ENCODE assay signal across 22 mouse cellular contexts in genomic region chr4:148238218-148238617, GRCm38 (mm10). TPM values are rescaled to one million over a fixed set of nuclear protein-coding genes. Genes with fewer than 3 reads are reported as not detected.
DNase-seq lines count a peak whose midpoint lies in the region; ATAC-seq and TF ChIP-seq lines count a peak whose summit lies in the region.
"Had no signal": no experiment of that assay in that cellular context is flagged by ENCODE, and none has a peak within 500 bp of the region (broad histone marks: within the 10 kb centered on the region; RNA-seq: fewer than 3 reads in every experiment).

No protein-coding gene starts in this region.

- H3K36me3 ChIP-seq in forebrain, embryonic 13.5 days (ENCODE audit: poor library complexity, severe bottlenecking), result peaks cover 19% of the 10 kb centered on the region
- no peaks in the 10 kb centered on the region for H3K36me3 ChIP-seq in forebrain, embryonic 10.5 days (replicated peaks)
- H3K36me3 ChIP-seq in kidney, postnatal 0 days (ENCODE audit: insufficient read depth, low read length), result no peaks in the 10 kb centered on the region
- H3K36me3 ChIP-seq in hindbrain, postnatal 0 days (ENCODE audit: insufficient read depth, low read length), result peaks cover 2% of the 10 kb centered on the region; the same call in 1 of the 2 replicates
- peaks cover 15% of the 10 kb centered on the region for H3K36me3 ChIP-seq in midbrain, embryonic 16.5 days (ENCODE audit: control insufficient read depth, insufficient read depth, low read length)
- H3K36me3 ChIP-seq: embryonic facial prominence, embryonic 15.5 days; G1E; heart, embryonic 13.5 days; limb, embryonic 15.5 days had no signal

- H3K27ac ChIP-seq in forebrain, embryonic 13.5 days, result no peak overlapping the region
- H3K27ac ChIP-seq in forebrain, embryonic 10.5 days, result no peak overlapping the region
- H3K27ac ChIP-seq in kidney, postnatal 0 days, result no peak overlapping the region
- H3K27ac ChIP-seq in hindbrain, postnatal 0 days, result peak overlapping the region; percentile 12; the same call in 1 of the 2 replicates
- no peak overlapping the region for H3K27ac ChIP-seq in midbrain, embryonic 16.5 days (ENCODE audit: low read length)
- H3K27ac ChIP-seq: embryonic facial prominence, embryonic 15.5 days; heart, embryonic 13.5 days; limb, embryonic 15.5 days had no signal

- ATAC-seq in forebrain, embryonic 13.5 days, result no peak
- no peak for ATAC-seq in kidney, postnatal 0 days (replicated peaks; ENCODE audit: low FRiP score, low read depth)
- peak; percentile 24; the same call in 1 of the 2 replicates for ATAC-seq in hindbrain, postnatal 0 days
- peak; percentile 18; the same call in 1 of the 2 replicates for ATAC-seq in midbrain, embryonic 16.5 days

- 18% methylated on average over 9 of the region's 9 CpGs for WGBS in forebrain, embryonic 13.5 days
- WGBS in forebrain, embryonic 10.5 days, result 42% methylated on average over 9 of the region's 9 CpGs
- 39% methylated on average over 9 of the region's 9 CpGs for WGBS in kidney, postnatal 0 days
- 24% methylated on average over 9 of the region's 9 CpGs for WGBS in hindbrain, postnatal 0 days
- WGBS in midbrain, embryonic 16.5 days, result 21% methylated on average over 9 of the region's 9 CpGs

- intact Hi-C loops in left cerebral cortex, postnatal 36 days (cut with DNase I), result no loop called here

- no peak for DNase-seq in forebrain, embryonic 10.5 days (ENCODE audit: extremely low spot score, low spot score)
- peak; percentile 8 for DNase-seq in kidney, postnatal 0 days (ENCODE audit: low spot score)
- no peak for DNase-seq in kidney, adult 8-10 months
- DNase-seq in hindbrain, postnatal 0 days (ENCODE audit: low spot score), result peak; percentile 20
- DNase-seq in T-cell, adult 2 months (ENCODE audit: low spot score), result no peak
- DNase-seq in left cerebral cortex, postnatal 36 days (ENCODE audit: low spot score in 2 of 2), result no peak
- DNase-seq: adrenal gland, postnatal 36 days; cerebellum, adult 18-20 months; cerebellum, postnatal 25 days; kidney, adult 9 months; lung, postnatal 10 days; right cerebral cortex, adult 18-20 months; thymus, postnatal 25 days had no signal

- TF ChIP-seq CTCF in kidney, postnatal 0 days (IDR thresholded peaks at IDR 0.05; ENCODE audit: low read depth), result no peak
- no peak for TF ChIP-seq CTCF in hindbrain, postnatal 0 days (IDR thresholded peaks at IDR 0.05; ENCODE audit: low read depth)

- H3K4me1 ChIP-seq in forebrain, embryonic 13.5 days, result peaks cover 37% of the 10 kb centered on the region
- H3K4me1 ChIP-seq in forebrain, embryonic 10.5 days, result peaks cover 32% of the 10 kb centered on the region
- no peaks in the 10 kb centered on the region for H3K4me1 ChIP-seq in kidney, postnatal 0 days (replicated peaks; ENCODE audit: insufficient read depth, low read length)
- H3K4me1 ChIP-seq in hindbrain, postnatal 0 days (ENCODE audit: insufficient read depth, low read length), result peaks cover 6% of the 10 kb centered on the region; the same call in 1 of the 2 replicates
- H3K4me1 ChIP-seq in midbrain, embryonic 16.5 days (ENCODE audit: control insufficient read depth, insufficient read depth, low read length), result peaks cover 10% of the 10 kb centered on the region
- H3K4me1 ChIP-seq: embryonic facial prominence, embryonic 15.5 days; heart, embryonic 13.5 days; limb, embryonic 15.5 days had no signal

- H3K27me3 ChIP-seq in forebrain, embryonic 13.5 days, result no peaks in the 10 kb centered on the region; the same call in 1 of the 2 replicates
- H3K27me3 ChIP-seq in forebrain, embryonic 10.5 days (ENCODE audit: poor library complexity, severe bottlenecking), result peaks cover 4% of the 10 kb centered on the region
- no peaks in the 10 kb centered on the region for H3K27me3 ChIP-seq in kidney, postnatal 0 days (ENCODE audit: insufficient read depth, low read length)
- no peaks in the 10 kb centered on the region for H3K27me3 ChIP-seq in hindbrain, postnatal 0 days (ENCODE audit: insufficient read depth, low read length)
- H3K27me3 ChIP-seq in midbrain, embryonic 16.5 days (ENCODE audit: control insufficient read depth, insufficient read depth, low read depth, low read length), result no peaks in the 10 kb centered on the region
- H3K27me3 ChIP-seq: embryonic facial prominence, embryonic 15.5 days; limb, embryonic 15.5 days had no signal

- no peaks in the 10 kb centered on the region for H3K9me3 ChIP-seq in forebrain, embryonic 13.5 days (replicated peaks)
- no peaks in the 10 kb centered on the region for H3K9me3 ChIP-seq in forebrain, embryonic 10.5 days
- H3K9me3 ChIP-seq in kidney, postnatal 0 days (replicated peaks; ENCODE audit: low read length), result no peaks in the 10 kb centered on the region
- no peaks in the 10 kb centered on the region for H3K9me3 ChIP-seq in hindbrain, postnatal 0 days (ENCODE audit: low read length)
- no peaks in the 10 kb centered on the region for H3K9me3 ChIP-seq in midbrain, embryonic 16.5 days (replicated peaks; ENCODE audit: control insufficient read depth, low read length, poor library complexity, severe bottlenecking)
- H3K9me3 ChIP-seq: embryonic facial prominence, embryonic 15.5 days; G1E; heart, embryonic 13.5 days; limb, embryonic 15.5 days had no signal

- no peak overlapping the region for H3K4me2 ChIP-seq in forebrain, embryonic 13.5 days
- H3K4me2 ChIP-seq in kidney, postnatal 0 days (ENCODE audit: low read length), result no peak overlapping the region
- H3K4me2 ChIP-seq in hindbrain, postnatal 0 days (ENCODE audit: low read depth, low read length), result no peak overlapping the region
- no peak overlapping the region for H3K4me2 ChIP-seq in midbrain, embryonic 16.5 days (ENCODE audit: low read length)
- H3K4me2 ChIP-seq: embryonic facial prominence, embryonic 15.5 days; heart, embryonic 13.5 days; limb, embryonic 15.5 days had no signal

- H3K4me3 ChIP-seq in forebrain, embryonic 13.5 days, result no peak overlapping the region
- H3K4me3 ChIP-seq in forebrain, embryonic 10.5 days, result no peak overlapping the region
- no peak overlapping the region for H3K4me3 ChIP-seq in kidney, postnatal 0 days (replicated peaks; ENCODE audit: low read depth, low read length)
- no peak overlapping the region for H3K4me3 ChIP-seq in hindbrain, postnatal 0 days (ENCODE audit: low read length)
- no peak overlapping the region for H3K4me3 ChIP-seq in midbrain, embryonic 16.5 days (ENCODE audit: low read depth, low read length)
- H3K4me3 ChIP-seq: embryonic facial prominence, embryonic 15.5 days; heart, embryonic 13.5 days; limb, embryonic 15.5 days had no signal

- 0 out of 2 replicates have a peak overlapping the region, but pooled peaks have one; percentile 23 for H3K9ac ChIP-seq in forebrain, embryonic 13.5 days
- no peak overlapping the region for H3K9ac ChIP-seq in kidney, postnatal 0 days (ENCODE audit: low read depth, low read length)
- no peak overlapping the region for H3K9ac ChIP-seq in hindbrain, postnatal 0 days (replicated peaks; ENCODE audit: low read length)
- H3K9ac ChIP-seq in midbrain, embryonic 16.5 days (ENCODE audit: low read depth, low read length), result no peak overlapping the region
- H3K9ac ChIP-seq: embryonic facial prominence, embryonic 15.5 days; heart, embryonic 13.5 days; limb, embryonic 15.5 days had no signal

RNA-seq across cellular contexts. Expression of gene Disp3, which starts 49.5 kb away (rescaled TPM):
- polyA plus RNA-seq in forebrain, embryonic 13.5 days (2015; fragmentation: Nextera tagmentation; extraction: Ambion mirVana), result 6.3 and 6.5 TPM in 2 replicates
- 1.2 and 2.1 TPM in 2 replicates for polyA plus RNA-seq in forebrain, embryonic 10.5 days (2016; fragmentation: Nextera tagmentation; extraction: Ambion mirVana)
- 0.15 and 0.21 TPM in 2 replicates for polyA plus RNA-seq in kidney, postnatal 0 days (2015; fragmentation: Nextera tagmentation; extraction: Ambion mirVana)
- total RNA-seq in hindbrain, postnatal 0 days (2014; rRNA removed), result 31.6 and 53.0 TPM in 2 replicates
- 7.7 and 8.4 TPM in 2 replicates for polyA plus RNA-seq in hindbrain, postnatal 0 days (2015; fragmentation: Nextera tagmentation; extraction: Ambion mirVana)
- 12.4 and 12.7 TPM in 2 replicates for polyA plus RNA-seq in midbrain, embryonic 16.5 days (2015; fragmentation: Nextera tagmentation; extraction: Ambion mirVana)
- total RNA-seq in left cerebral cortex, postnatal 36 days (2021), result 10 to 100 TPM; 24.3 to 34.8 TPM
- total RNA-seq: G1E; granulocyte monocyte progenitor cell, adult 5-6 weeks; heart, postnatal 25 days; megakaryocyte progenitor cell, adult 5-6 weeks had no signal

Comparison
In these comparisons a context has a peak if more than half of its experiments do, and no peak if none do; other contexts are left out.
1. DNase-seq: peak in kidney, postnatal 0 days (single experiment) and hindbrain, postnatal 0 days (single experiment); none in forebrain, embryonic 10.5 days (single experiment), kidney, adult 8-10 months (0 of 2), T-cell, adult 2 months (single experiment) and left cerebral cortex, postnatal 36 days (0 of 2).
2. ATAC-seq: peak in hindbrain, postnatal 0 days (single experiment) and midbrain, embryonic 16.5 days (single experiment); none in forebrain, embryonic 13.5 days (single experiment) and kidney, postnatal 0 days (single experiment).